Mouse (Mus musculus): ENCODE measurements around the gene Lgi4. TPM values are rescaled to one million over a fixed set of nuclear protein-coding genes. Genes with fewer than 3 reads are reported as not detected.

Lgi4 gene
- polyA plus RNA-seq, 1 experiment from 2014 or later = 0.01 TPM

DNA sequence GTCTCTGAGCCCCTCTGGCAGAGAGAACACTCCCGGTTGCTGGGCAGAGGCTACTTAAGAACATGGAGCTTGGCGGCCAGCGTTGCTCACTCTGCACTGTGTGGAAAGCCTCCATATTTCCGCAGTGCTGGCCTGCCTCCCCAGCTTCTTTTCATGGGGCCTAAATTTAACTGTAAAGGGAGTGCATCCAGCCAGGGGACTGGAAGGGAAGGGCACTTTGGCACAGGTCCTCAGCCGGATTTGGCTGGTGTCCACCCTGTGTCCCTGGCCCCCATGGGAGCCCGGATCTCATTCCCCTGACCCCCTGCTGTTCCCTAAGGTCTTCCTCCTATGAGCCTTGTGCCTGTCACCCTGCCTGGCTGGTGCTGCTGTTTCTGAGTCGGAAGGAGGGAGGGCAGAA is 59.3 kb downstream of the Lgi4 start:
- in situ Hi-C loops (cut with MboI; ENCODE audit: low pct_unique_long_range_greater_than_20kb) = no loop called here
- ATAC-seq (no peak), DNase-seq (ENCODE audit: low read depth, low spot score) (no peak)
- ChIA-PET POLR2A (no interaction called here), CTCF (interaction anchor here (0.9 kb wide), 1 partner anchor 13 kb away, joined by 4 read pairs; no protein-coding TSS in a partner anchor)
- no peaks in the 10 kb centered on the region for H3K27me3 ChIP-seq
- no peak for TF ChIP-seq CTCF (IDR thresholded peaks at IDR 0.05)

DNA sequence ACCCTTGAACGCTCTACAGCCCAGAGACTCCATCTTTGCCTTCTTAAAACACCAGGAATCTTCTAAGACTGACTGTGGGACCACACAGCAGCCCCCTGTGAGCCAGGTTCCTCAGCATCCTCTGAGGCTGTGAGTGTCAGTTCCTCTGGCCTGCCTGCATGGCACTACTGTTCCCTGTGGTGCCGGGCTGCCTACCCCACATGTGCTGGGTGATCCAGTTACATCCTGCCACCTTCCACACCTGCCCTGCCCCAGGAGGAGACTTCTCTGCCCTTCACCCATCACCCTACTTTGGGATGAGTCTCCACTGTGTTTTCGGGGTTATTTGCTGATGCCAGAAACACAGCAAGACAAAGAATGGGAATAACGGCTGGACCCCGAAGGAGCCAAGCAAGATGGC is 60.4 kb downstream of the Lgi4 start:
- DNase-seq (ENCODE audit: low read depth, low spot score) (no peak), ATAC-seq (no peak)
- no peaks in the 10 kb centered on the region for H3K27me3 ChIP-seq
- in situ Hi-C loops (cut with MboI; ENCODE audit: low pct_unique_long_range_greater_than_20kb) = no loop called here
- TF ChIP-seq CTCF (IDR thresholded peaks at IDR 0.05) = no peak
- POLR2A ChIA-PET = interaction anchor here (0.6 kb wide), 1 partner anchor 455 kb away, joined by 10 read pairs; the partner anchor contains the start of gene Haus5
- CTCF ChIA-PET = interaction anchor here (0.7 to 0.9 kb wide), 2 partner anchors 12 to 16 kb away, joined by 3 read pairs; no protein-coding TSS in a partner anchor

Other genes with a start within 250 kb of the Lgi4 start
- gene Ffar2, start 235.6 kb upstream of the Lgi4 start, polyA plus RNA-seq (2021) = not detected
- not detected for gene Ffar3, start 203.2 kb upstream of the Lgi4 start, polyA plus RNA-seq (2021)
- gene Ffar1, start 197.8 kb upstream of the Lgi4 start, polyA plus RNA-seq (2021) = not detected
- not detected for gene Cd22, start 179.0 kb upstream of the Lgi4 start, polyA plus RNA-seq (2021)
- not detected for gene Mag, start 144.5 kb upstream of the Lgi4 start, polyA plus RNA-seq (2021)
- not detected for gene Hamp2, start 134.7 kb upstream of the Lgi4 start, polyA plus RNA-seq (2021)
- gene Hamp, start 115.3 kb upstream of the Lgi4 start, polyA plus RNA-seq (2021) = not detected
- gene Usf2, start 102.5 kb upstream of the Lgi4 start, polyA plus RNA-seq (2021) = 114 TPM
- 15.1 TPM for gene Lsr, start 85.9 kb upstream of the Lgi4 start, polyA plus RNA-seq (2021)
- gene Fam187b, start 85.6 kb upstream of the Lgi4 start, polyA plus RNA-seq (2021) = 1.0 TPM
- 2.2 TPM for gene Fxyd5, start 16.9 kb upstream of the Lgi4 start, polyA plus RNA-seq (2021)
- not detected for gene Fxyd7, start 7.9 kb upstream of the Lgi4 start, polyA plus RNA-seq (2021)
- gene Fxyd1, start 2.1 kb upstream of the Lgi4 start, polyA plus RNA-seq (2021) = not detected
- not detected for gene Fxyd3, start 17.4 kb downstream of the Lgi4 start, polyA plus RNA-seq (2021)
- 0.10 TPM for gene Hpn, start 55.9 kb downstream of the Lgi4 start, polyA plus RNA-seq (2021)
- gene Scn1b, start 67.7 kb downstream of the Lgi4 start, polyA plus RNA-seq (2021) = 8.5 TPM
- gene Gramd1a, start 96.6 kb downstream of the Lgi4 start, polyA plus RNA-seq (2021) = 48.2 TPM
- not detected for gene Scgb2b2, start 231.2 kb downstream of the Lgi4 start, polyA plus RNA-seq (2021)
- not detected for gene Scgb1b2, start 232.5 kb downstream of the Lgi4 start, polyA plus RNA-seq (2021)

All from Patski (cell line).